Mouse (Mus musculus): Measurements from ENCODE around the gene Taar7f. TPM values are rescaled to one million over a fixed set of nuclear protein-coding genes. Genes with fewer than 3 reads are reported as not detected.
"Not testable (repeated sequence)": the region's sequence is repeated elsewhere in the genome, so short reads cannot be mapped to it uniquely, and the experiment has no call there.

Gene Taar7f
- polyA plus RNA-seq, 1 experiment, result not detected

DNA sequence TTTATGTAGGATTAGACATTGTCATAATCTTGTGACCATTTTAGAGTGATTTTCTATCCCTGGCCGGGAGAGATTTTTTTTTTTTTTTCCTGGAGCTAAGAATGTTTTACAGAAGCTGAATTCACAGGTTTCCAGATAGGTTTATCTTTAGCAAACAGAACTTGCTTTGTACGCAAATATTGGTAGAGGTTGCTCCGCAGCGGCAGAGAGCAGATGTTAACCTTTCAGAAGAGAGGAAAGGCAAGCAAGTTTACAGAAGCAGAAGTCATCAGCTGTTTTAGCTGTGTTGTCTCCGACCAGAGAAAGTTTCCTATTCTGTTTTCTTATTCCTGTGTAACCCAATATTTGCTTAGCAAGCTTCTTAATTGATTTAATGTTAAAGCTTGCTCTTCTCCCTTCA is 37.2 kb downstream of the Taar7f start:
- TF ChIP-seq POLR2AphosphoS2 (IDR thresholded peaks at IDR 0.05; ENCODE audit: insufficient read length, low read depth) (no peak), SRF (IDR thresholded peaks at IDR 0.05; ENCODE audit: control insufficient read depth, insufficient read length, low read depth) (no peak), USF1 (IDR thresholded peaks at IDR 0.05; ENCODE audit: low read depth) (no peak), MYOD1 (IDR thresholded peaks at IDR 0.05; ENCODE audit: control insufficient read depth in 1 of 3, insufficient read length in 2 of 3, low read depth in 2 of 3) (no peak), TCF12 (IDR thresholded peaks at IDR 0.05; ENCODE audit: insufficient read depth, poor library complexity, severe bottlenecking) (no peak), REST (IDR thresholded peaks at IDR 0.05; ENCODE audit: insufficient read depth, insufficient read length) (no peak), TCF3 (IDR thresholded peaks at IDR 0.05; ENCODE audit: insufficient read length, low read depth) (no peak), POLR2A (IDR thresholded peaks at IDR 0.05; ENCODE audit: insufficient read length, low read depth) (no peak), MYOG (IDR thresholded peaks at IDR 0.05; ENCODE audit: control insufficient read depth in 1 of 3, insufficient read depth in 1 of 3, insufficient read length in 2 of 3, low read depth in 2 of 3) (no peak)
- H3K79me2 ChIP-seq (ENCODE audit: control insufficient read depth, insufficient read depth), result no peaks in the 10 kb centered on the region
- H3K27me3 ChIP-seq (ENCODE audit: control insufficient read depth, insufficient read depth, insufficient read length), result peaks cover 5% of the 10 kb centered on the region
- no peak overlapping the region for H3ac ChIP-seq (ENCODE audit: control insufficient read depth, insufficient read length)
- H3K36me3 ChIP-seq (ENCODE audit: control insufficient read depth, insufficient read depth), result no peaks in the 10 kb centered on the region
- H3K4me3 ChIP-seq, result no peak overlapping the region
- no peak overlapping the region for H3K4me2 ChIP-seq (ENCODE audit: low read depth)

DNA sequence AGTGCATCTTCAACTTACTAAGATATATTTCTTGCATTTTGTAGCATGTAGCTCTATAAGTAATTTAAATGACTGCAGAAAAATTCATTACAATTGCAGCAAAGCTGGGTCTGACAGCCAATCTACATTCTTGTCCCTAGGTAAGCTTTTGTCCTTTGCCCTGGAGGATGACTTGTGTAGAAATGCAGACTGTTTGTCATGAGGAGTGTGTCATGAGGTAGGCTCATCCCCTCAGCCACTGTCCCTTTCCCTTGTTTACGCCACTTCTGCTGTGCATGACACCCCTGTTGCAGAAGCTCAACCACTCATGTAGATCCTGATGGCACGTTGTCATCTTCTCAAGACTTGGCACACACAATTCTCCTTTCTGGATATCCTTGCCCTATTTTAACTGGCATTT is 37.9 kb downstream of the Taar7f start:
- peaks cover 5% of the 10 kb centered on the region for H3K27me3 ChIP-seq (ENCODE audit: control insufficient read depth, insufficient read depth, insufficient read length)
- no peak overlapping the region for H3ac ChIP-seq (ENCODE audit: control insufficient read depth, insufficient read length)
- TF ChIP-seq MAX (IDR thresholded peaks at IDR 0.05; ENCODE audit: low read depth), result no peak
- TF ChIP-seq TCF12 (IDR thresholded peaks at IDR 0.05; ENCODE audit: insufficient read depth, poor library complexity, severe bottlenecking), result no peak
- TF ChIP-seq REST (IDR thresholded peaks at IDR 0.05; ENCODE audit: insufficient read depth, insufficient read length), result no peak
- no peak for TF ChIP-seq MYOD1 (IDR thresholded peaks at IDR 0.05; ENCODE audit: control insufficient read depth in 1 of 3, insufficient read length in 2 of 3, low read depth in 2 of 3)
- TF ChIP-seq POLR2AphosphoS2 (IDR thresholded peaks at IDR 0.05; ENCODE audit: insufficient read length, low read depth), result no peak
- TF ChIP-seq CEBPB (IDR thresholded peaks at IDR 0.05; ENCODE audit: insufficient read depth, poor library complexity, severe bottlenecking), result no peak
- TF ChIP-seq E2F4 (IDR thresholded peaks at IDR 0.05; ENCODE audit: insufficient read depth), result no peak
- TF ChIP-seq SRF (IDR thresholded peaks at IDR 0.05; ENCODE audit: control insufficient read depth, insufficient read length, low read depth), result no peak
- TF ChIP-seq TCF3 (IDR thresholded peaks at IDR 0.05; ENCODE audit: insufficient read length, low read depth), result no peak
- TF ChIP-seq POLR2A (IDR thresholded peaks at IDR 0.05; ENCODE audit: insufficient read length, low read depth), result no peak
- TF ChIP-seq MYOG (IDR thresholded peaks at IDR 0.05; ENCODE audit: control insufficient read depth in 1 of 3, insufficient read depth in 1 of 3, insufficient read length in 2 of 3, low read depth in 2 of 3), result no peak
- TF ChIP-seq USF1 (IDR thresholded peaks at IDR 0.05; ENCODE audit: low read depth), result no peak
- H3K36me3 ChIP-seq (ENCODE audit: control insufficient read depth, insufficient read depth), result no peaks in the 10 kb centered on the region
- no peak overlapping the region for H3K4me3 ChIP-seq
- no peak overlapping the region for H3K4me2 ChIP-seq (ENCODE audit: low read depth)
- H3K79me2 ChIP-seq (ENCODE audit: control insufficient read depth, insufficient read depth), result no peaks in the 10 kb centered on the region

DNA sequence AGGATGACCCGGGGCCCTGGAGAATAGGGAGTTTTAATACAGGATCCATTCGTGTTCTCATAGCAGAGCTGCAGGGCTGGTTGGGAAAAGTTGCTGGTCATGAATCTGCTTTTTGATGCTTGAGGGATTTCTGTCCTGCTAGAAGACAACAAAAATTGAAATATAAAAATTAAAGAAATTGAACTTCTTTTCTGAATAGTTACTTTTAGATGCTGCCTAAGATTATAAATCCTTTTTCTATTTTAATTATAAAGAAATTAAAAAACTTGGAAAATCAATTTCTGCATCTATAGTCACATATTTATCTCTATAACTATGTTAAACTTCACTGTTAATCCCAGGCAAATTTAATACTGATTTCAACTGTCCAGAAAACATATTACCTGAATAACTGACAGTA is 42.9 kb downstream of the Taar7f start, which contains the start of gene Taar8b:
TSS of gene Taar8b (minus strand) at position 101 of the 400 bp plus-strand sequence.
- Histone ChIP-seq H3K4me2 (ENCODE audit: low read depth) (no peak within 1 kb of the TSS), H3K36me3 (ENCODE audit: control insufficient read depth, insufficient read depth) (no peaks in the 10 kb centered on the region), H3K27me3 (ENCODE audit: control insufficient read depth, insufficient read depth, insufficient read length) (no peaks in the 10 kb centered on the region), H3K4me3 (no peak within 1 kb of the TSS), H3ac (ENCODE audit: control insufficient read depth, insufficient read length) (no peak within 1 kb of the TSS), H3K79me2 (ENCODE audit: control insufficient read depth, insufficient read depth) (no peaks in the 10 kb centered on the region)
- TF ChIP-seq TCF12 (IDR thresholded peaks at IDR 0.05; ENCODE audit: insufficient read depth, poor library complexity, severe bottlenecking), result no peak
- TF ChIP-seq TCF3 (IDR thresholded peaks at IDR 0.05; ENCODE audit: insufficient read length, low read depth), result no peak
- TF ChIP-seq MYOG (IDR thresholded peaks at IDR 0.05; ENCODE audit: control insufficient read depth in 1 of 3, insufficient read depth in 1 of 3, insufficient read length in 2 of 3, low read depth in 2 of 3), result no peak
- TF ChIP-seq SRF (IDR thresholded peaks at IDR 0.05; ENCODE audit: control insufficient read depth, insufficient read length, low read depth), result no peak

DNA sequence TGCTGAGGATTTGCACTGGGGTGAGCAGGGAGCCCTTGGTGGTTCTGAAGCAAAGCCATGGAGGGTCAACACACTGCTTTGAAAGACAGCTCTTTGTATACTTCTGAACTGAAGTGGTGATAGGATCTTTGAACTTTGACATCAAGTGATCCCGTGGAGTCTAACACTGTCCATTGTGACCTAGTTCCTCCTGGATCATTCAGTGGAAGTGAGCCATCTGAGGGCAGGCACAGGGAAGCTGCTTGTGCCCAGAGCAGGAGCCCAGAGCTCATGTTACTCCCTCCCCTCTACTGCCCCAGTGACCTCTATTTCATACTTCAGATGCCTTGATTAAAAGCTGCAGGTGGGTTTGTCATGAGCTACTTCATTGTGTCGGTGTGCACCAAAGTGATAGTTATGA is 47.7 kb downstream of the Taar7f start:
- H3K79me2 ChIP-seq (ENCODE audit: control insufficient read depth, insufficient read depth); H3K36me3 ChIP-seq (ENCODE audit: control insufficient read depth, insufficient read depth); H3K4me2 ChIP-seq (ENCODE audit: low read depth); H3K27me3 ChIP-seq (ENCODE audit: control insufficient read depth, insufficient read depth, insufficient read length); H3K4me3 ChIP-seq; H3ac ChIP-seq (ENCODE audit: control insufficient read depth, insufficient read length): not testable (repeated sequence)

Other genes starting within 250 kb of the Taar7f start
- not detected for gene Vnn3, start 198.0 kb upstream of the Taar7f start, polyA plus RNA-seq (2012; fragmentation: generic; extraction: Trizol)
- gene Vnn1, start 154.8 kb upstream of the Taar7f start, polyA plus RNA-seq (2012; fragmentation: generic; extraction: Trizol), result not detected
- gene Taar1, start 129.2 kb upstream of the Taar7f start, polyA plus RNA-seq (2012; fragmentation: generic; extraction: Trizol), result not detected
- gene Taar2, start 110.9 kb upstream of the Taar7f start, polyA plus RNA-seq (2012; fragmentation: generic; extraction: Trizol), result not detected
- not detected for gene Taar3, start 100.0 kb upstream of the Taar7f start, polyA plus RNA-seq (2012; fragmentation: generic; extraction: Trizol)
- not detected for gene Taar4, start 89.0 kb upstream of the Taar7f start, polyA plus RNA-seq (2012; fragmentation: generic; extraction: Trizol)
- not detected for gene Taar5, start 78.8 kb upstream of the Taar7f start, polyA plus RNA-seq (2012; fragmentation: generic; extraction: Trizol)
- gene Taar6, start 63.9 kb upstream of the Taar7f start, polyA plus RNA-seq (2012; fragmentation: generic; extraction: Trizol), result not detected
- not detected for gene Taar7a, start 56.0 kb upstream of the Taar7f start, polyA plus RNA-seq (2012; fragmentation: generic; extraction: Trizol)
- not detected for gene Taar7b, start 49.6 kb upstream of the Taar7f start, polyA plus RNA-seq (2012; fragmentation: generic; extraction: Trizol)
- gene Taar7d, start 22.3 kb upstream of the Taar7f start, polyA plus RNA-seq (2012; fragmentation: generic; extraction: Trizol), result not detected
- not detected for gene Taar7e, start 11.9 kb upstream of the Taar7f start, polyA plus RNA-seq (2012; fragmentation: generic; extraction: Trizol)
- not detected for gene Taar8a, start 27.0 kb downstream of the Taar7f start, polyA plus RNA-seq (2012; fragmentation: generic; extraction: Trizol)
- not detected for gene Taar8b, start 42.8 kb downstream of the Taar7f start, polyA plus RNA-seq (2012; fragmentation: generic; extraction: Trizol)
- gene Taar8c, start 52.4 kb downstream of the Taar7f start, polyA plus RNA-seq (2012; fragmentation: generic; extraction: Trizol), result not detected
- not detected for gene Taar9, start 60.0 kb downstream of the Taar7f start, polyA plus RNA-seq (2012; fragmentation: generic; extraction: Trizol)
- 54.6 TPM for gene Stx7, start 99.8 kb downstream of the Taar7f start, polyA plus RNA-seq (2012; fragmentation: generic; extraction: Trizol)
- gene Moxd1, start 174.0 kb downstream of the Taar7f start, polyA plus RNA-seq (2012; fragmentation: generic; extraction: Trizol), result not detected

Data from myocyte (in vitro differentiated cells).